Comparison of ENCODE assay signal across 25 mouse cellular contexts in the genomic region with DNA sequence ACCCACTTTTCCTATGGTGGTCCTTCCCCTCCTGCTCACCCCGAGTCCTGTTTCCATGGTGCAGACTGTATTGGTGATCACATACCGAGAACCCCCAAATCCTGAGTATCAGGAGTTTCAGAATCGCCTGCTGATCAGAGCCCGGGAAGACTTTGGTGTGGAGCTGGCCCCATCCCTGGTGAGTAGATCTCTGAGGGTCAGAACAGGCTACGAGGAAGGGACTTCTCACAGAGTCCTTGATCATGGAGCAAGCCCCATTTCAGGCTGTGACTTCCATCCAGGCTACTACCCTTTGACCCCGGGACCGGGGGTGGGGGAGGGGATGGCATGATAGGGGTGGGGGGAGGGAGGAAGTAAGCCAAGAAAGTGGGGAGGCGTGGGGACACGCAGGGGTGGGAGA. TPM values are rescaled to one million over a fixed set of nuclear protein-coding genes. Genes with fewer than 3 reads are reported as not detected.
DNase-seq lines count a peak whose midpoint lies in the region; ATAC-seq lines count a peak whose summit lies in the region.
"Had no signal": no experiment of that assay in that cellular context is flagged by ENCODE, and none has a peak within 500 bp of the region (broad histone marks: within the 10 kb centered on the region; RNA-seq: fewer than 3 reads in every experiment).

No protein-coding gene starts in this region.

- no peak overlapping the region for H3K4me2 ChIP-seq in kidney, embryonic 16.5 days (replicated peaks; ENCODE audit: low read depth, low read length)
- no peak overlapping the region for H3K4me2 ChIP-seq in neural tube, embryonic 15.5 days
- H3K4me2 ChIP-seq: heart, embryonic 15.5 days; hindbrain, embryonic 15.5 days; limb, embryonic 12.5 days; liver, embryonic 11.5 days; midbrain, embryonic 12.5 days had no signal

- no peaks in the 10 kb centered on the region for H3K4me1 ChIP-seq in kidney, embryonic 16.5 days (ENCODE audit: insufficient read depth, low read length)
- no peaks in the 10 kb centered on the region for H3K4me1 ChIP-seq in neural tube, embryonic 15.5 days
- H3K4me1 ChIP-seq: hindbrain, embryonic 15.5 days; limb, embryonic 12.5 days had no signal

- no peak overlapping the region for H3K9ac ChIP-seq in kidney, embryonic 16.5 days (replicated peaks; ENCODE audit: low read length)
- no peak overlapping the region for H3K9ac ChIP-seq in neural tube, embryonic 15.5 days (replicated peaks)
- H3K9ac ChIP-seq: heart, embryonic 15.5 days; hindbrain, embryonic 15.5 days; limb, embryonic 12.5 days; midbrain, embryonic 12.5 days had no signal

- WGBS in kidney, embryonic 16.5 days: 70% methylated on average over 9 of the region's 9 CpGs
- 82% methylated on average over 9 of the region's 9 CpGs for WGBS in neural tube, embryonic 15.5 days

- no peak overlapping the region for H3K4me3 ChIP-seq in kidney, embryonic 16.5 days (ENCODE audit: low read length)
- no peak overlapping the region for H3K4me3 ChIP-seq in neural tube, embryonic 15.5 days (replicated peaks)
- H3K4me3 ChIP-seq: heart, embryonic 15.5 days; hindbrain, embryonic 15.5 days; limb, embryonic 12.5 days; midbrain, embryonic 12.5 days had no signal

- H3K27me3 ChIP-seq in kidney, embryonic 16.5 days (ENCODE audit: insufficient read depth, low read length): no peaks in the 10 kb centered on the region
- no peaks in the 10 kb centered on the region for H3K27me3 ChIP-seq in neural tube, embryonic 15.5 days (replicated peaks)
- H3K27me3 ChIP-seq: heart, embryonic 15.5 days; hindbrain, embryonic 15.5 days; limb, embryonic 12.5 days; midbrain, embryonic 12.5 days had no signal

- no peaks in the 10 kb centered on the region for H3K36me3 ChIP-seq in kidney, embryonic 16.5 days (ENCODE audit: insufficient read depth, low read length)
- peaks cover 20% of the 10 kb centered on the region; the same call in 1 of the 2 replicates for H3K36me3 ChIP-seq in neural tube, embryonic 15.5 days
- H3K36me3 ChIP-seq: hindbrain, embryonic 15.5 days had no signal

- no peaks in the 10 kb centered on the region for H3K9me3 ChIP-seq in kidney, embryonic 16.5 days (ENCODE audit: low read length)
- H3K9me3 ChIP-seq in neural tube, embryonic 15.5 days (replicated peaks): no peaks in the 10 kb centered on the region
- H3K9me3 ChIP-seq: heart, embryonic 15.5 days; hindbrain, embryonic 15.5 days; limb, embryonic 12.5 days; midbrain, embryonic 12.5 days had no signal

- H3K27ac ChIP-seq in kidney, embryonic 16.5 days (ENCODE audit: low read length): no peak overlapping the region
- H3K27ac ChIP-seq in neural tube, embryonic 15.5 days (replicated peaks): no peak overlapping the region
- H3K27ac ChIP-seq: heart, embryonic 15.5 days; hindbrain, embryonic 15.5 days; limb, embryonic 12.5 days; midbrain, embryonic 12.5 days had no signal

- peak; percentile 0 for DNase-seq in adrenal gland, adult 2 months
- no peak for DNase-seq in adrenal gland, adult 8-10 months
- peak; percentile 0 for DNase-seq in kidney, adult 11 months
- DNase-seq in neural tube, embryonic 10.5 days (ENCODE audit: extremely low spot score, low spot score): peak; percentile 8
- DNase-seq in urinary bladder, postnatal 4 days (ENCODE audit: low spot score in 2 of 2): peak; percentile 14 to 52
- DNase-seq in urinary bladder, postnatal 36 days (ENCODE audit: low spot score in 2 of 2): no peak
- DNase-seq: adrenal gland, postnatal 25 days; cerebellum, adult 9-10 months; lung, adult 2 months; retina, postnatal 1 day; thymus, postnatal 14 days had no signal

- no peak for ATAC-seq in kidney, embryonic 16.5 days (ENCODE audit: low FRiP score, low TSS enrichment)
- ATAC-seq in neural tube, embryonic 15.5 days (ENCODE audit: low FRiP score): no peak
- ATAC-seq: activated CD4-positive, CD25-positive, alpha-beta regulatory T cell, adult 4 months had no signal

RNA-seq across cellular contexts. Expression of gene Npr2, which starts 8.3 kb away (rescaled TPM):
- 10 to 100 TPM; 23.3 to 36.1 TPM for total RNA-seq in adrenal gland, adult 2 months (2021)
- polyA plus RNA-seq in adrenal gland, adult 2 months (2012; rRNA removed): 34.1 and 38.0 TPM in 2 replicates
- total RNA-seq in adrenal gland, adult 8-10 months (2022): 10 to 100 TPM; 29.6 to 78.6 (median 54.0) TPM
- 9.1 and 9.5 TPM in 2 replicates for polyA plus RNA-seq in kidney, embryonic 16.5 days (2015; fragmentation: Nextera tagmentation; extraction: Ambion mirVana)
- 12.9 and 16.1 TPM in 2 replicates for polyA plus RNA-seq in neural tube, embryonic 15.5 days (2015; fragmentation: Nextera tagmentation; extraction: Ambion mirVana)
- polyA plus RNA-seq: activated CD4-positive, CD25-positive, alpha-beta regulatory T cell, adult 4 months had no signal

RNA-seq across cellular contexts. Expression of gene Spag8, which starts 13.3 kb away (rescaled TPM):
- total RNA-seq in adrenal gland, adult 2 months (2021): under 1 TPM; 0.26 to 0.45 TPM
- polyA plus RNA-seq in adrenal gland, adult 2 months (2012; rRNA removed): 1.2 and 2.2 TPM in 2 replicates
- total RNA-seq in adrenal gland, adult 8-10 months (2022): 1 to 10 TPM in 3 of 4 experiments, under 1 TPM in 1; 0.58 to 2.3 (median 1.4) TPM
- polyA plus RNA-seq in kidney, embryonic 16.5 days (2015; fragmentation: Nextera tagmentation; extraction: Ambion mirVana): 1.4 TPM in 2 replicates
- 4.1 and 4.3 TPM in 2 replicates for polyA plus RNA-seq in neural tube, embryonic 15.5 days (2015; fragmentation: Nextera tagmentation; extraction: Ambion mirVana)
- total RNA-seq: common myeloid progenitor, adult 5-6 weeks; gastrocnemius, adult 18-20 months; gastrocnemius, postnatal 36 days; hematopoietic stem cell, adult 5-6 weeks; megakaryocyte, adult 5-6 weeks had no signal
- polyA plus RNA-seq: activated CD4-positive, CD25-positive, alpha-beta regulatory T cell, adult 4 months had no signal

RNA-seq across cellular contexts. Expression of gene Hint2, which starts 16.2 kb away (rescaled TPM):
- total RNA-seq in adrenal gland, adult 2 months (2021): 10 to 100 TPM; 48.8 to 96.9 TPM
- 78.7 and 106 TPM in 2 replicates for polyA plus RNA-seq in adrenal gland, adult 2 months (2012; rRNA removed)
- 100 to 1,000 TPM in 1 of 4 experiments, 10 to 100 TPM in 3; 80.8 to 112 (median 97.8) TPM for total RNA-seq in adrenal gland, adult 8-10 months (2022)
- polyA plus RNA-seq in kidney, embryonic 16.5 days (2015; fragmentation: Nextera tagmentation; extraction: Ambion mirVana): 125 and 134 TPM in 2 replicates
- polyA plus RNA-seq in neural tube, embryonic 15.5 days (2015; fragmentation: Nextera tagmentation; extraction: Ambion mirVana): 77.5 and 78.9 TPM in 2 replicates

RNA-seq across cellular contexts. Expression of gene Tmem8b, which starts 28.7 kb away (rescaled TPM):
- 1 to 10 TPM; 4.6 to 5.0 TPM for total RNA-seq in adrenal gland, adult 2 months (2021)
- 14.7 and 17.5 TPM in 2 replicates for polyA plus RNA-seq in adrenal gland, adult 2 months (2012; rRNA removed)
- 10 to 100 TPM in 2 of 4 experiments, 1 to 10 TPM in 2; 6.0 to 10.9 (median 8.3) TPM for total RNA-seq in adrenal gland, adult 8-10 months (2022)
- 2.8 and 4.7 TPM in 2 replicates for polyA plus RNA-seq in kidney, embryonic 16.5 days (2015; fragmentation: Nextera tagmentation; extraction: Ambion mirVana)
- 9.1 and 12.4 TPM in 2 replicates for polyA plus RNA-seq in neural tube, embryonic 15.5 days (2015; fragmentation: Nextera tagmentation; extraction: Ambion mirVana)

RNA-seq across cellular contexts. Expression of gene Fam221b, which starts 28.9 kb away (rescaled TPM):
- under 1 TPM; 0.23 to 0.24 TPM for total RNA-seq in adrenal gland, adult 2 months (2021)
- polyA plus RNA-seq in adrenal gland, adult 2 months (2012; rRNA removed): not detected in 2 replicates
- total RNA-seq in adrenal gland, adult 8-10 months (2022): under 1 TPM; 0.14 to 0.67 (median 0.41) TPM
- polyA plus RNA-seq in kidney, embryonic 16.5 days (2015; fragmentation: Nextera tagmentation; extraction: Ambion mirVana): 1.6 and 3.2 TPM in 2 replicates
- 1.5 and 1.6 TPM in 2 replicates for polyA plus RNA-seq in neural tube, embryonic 15.5 days (2015; fragmentation: Nextera tagmentation; extraction: Ambion mirVana)
- polyA plus RNA-seq: small intestine, adult 2 months had no signal

Comparison
In these comparisons a context has a peak if more than half of its experiments do, and no peak if none do; other contexts are left out.
1. DNase-seq: peak in adrenal gland, adult 2 months (single experiment), kidney, adult 11 months (single experiment), neural tube, embryonic 10.5 days (single experiment) and urinary bladder, postnatal 4 days (2 of 2); none in adrenal gland, adult 8-10 months (single experiment) and urinary bladder, postnatal 36 days (0 of 2).